In genomic region chr3:81975607-81976006, GRCm38 (mm10) we compare ENCODE assay signal across 36 mouse cellular contexts. TPM values are rescaled to one million over a fixed set of nuclear protein-coding genes. Genes with fewer than 3 reads are reported as not detected.
DNase-seq lines count a peak whose midpoint lies in the region; ATAC-seq lines count a peak whose summit lies in the region.
"Had no signal": no experiment of that assay in that cellular context is flagged by ENCODE, and none has a peak within 500 bp of the region (broad histone marks: within the 10 kb centered on the region; RNA-seq: fewer than 3 reads in every experiment).

No protein-coding gene starts in this region.

- H3K9ac ChIP-seq in lung, embryonic 15.5 days, result no peak overlapping the region
- H3K9ac ChIP-seq in hindbrain, embryonic 13.5 days, result no peak overlapping the region
- H3K9ac ChIP-seq: forebrain, embryonic 13.5 days; intestine, embryonic 15.5 days; limb, embryonic 13.5 days; liver, embryonic 14.5 days; neural tube, embryonic 12.5 days had no signal

- DNase-seq in lung, postnatal 14 days, result no peak
- peak; percentile 6 for DNase-seq in ZHBTc4 (ENCODE audit: low read depth, low spot score)
- DNase-seq in layer of hippocampus, adult 18-20 months (ENCODE audit: low spot score in 2 of 2), result peak; percentile 30 to 76
- DNase-seq in layer of hippocampus, postnatal 36 days, result peak; percentile 45 to 53
- DNase-seq in kidney, adult 11 months, result no peak
- no peak for DNase-seq in ovary, adult 18-20 months (ENCODE audit: low spot score)
- DNase-seq: adrenal gland, adult 8-10 months; B cell, adult 2 months; cerebellum, adult 8-10 months; cerebellum, postnatal 36 days; gastrocnemius, postnatal 10 days; kidney, adult 8-10 months; kidney, postnatal 4 days had no signal

- 36% methylated on average over 4 of the region's 4 CpGs for WGBS in lung, embryonic 15.5 days
- WGBS in hindbrain, embryonic 13.5 days, result 87% methylated on average over 4 of the region's 4 CpGs

- no peaks in the 10 kb centered on the region for H3K27me3 ChIP-seq in lung, embryonic 15.5 days
- H3K27me3 ChIP-seq in hindbrain, embryonic 13.5 days, result no peaks in the 10 kb centered on the region
- H3K27me3 ChIP-seq: forebrain, embryonic 13.5 days; intestine, embryonic 15.5 days; limb, embryonic 13.5 days; neural tube, embryonic 12.5 days had no signal

- H3K27ac ChIP-seq in lung, embryonic 15.5 days, result no peak overlapping the region
- H3K27ac ChIP-seq in hindbrain, embryonic 13.5 days, result no peak overlapping the region
- H3K27ac ChIP-seq: forebrain, embryonic 13.5 days; hindbrain, postnatal 0 days; intestine, embryonic 15.5 days; kidney, postnatal 0 days; limb, embryonic 13.5 days; liver, embryonic 14.5 days; midbrain, embryonic 10.5 days; neural tube, embryonic 12.5 days had no signal

- H3K36me3 ChIP-seq in lung, embryonic 15.5 days, result no peaks in the 10 kb centered on the region
- no peaks in the 10 kb centered on the region for H3K36me3 ChIP-seq in hindbrain, embryonic 13.5 days
- H3K36me3 ChIP-seq: intestine, embryonic 15.5 days; limb, embryonic 13.5 days; midbrain, embryonic 10.5 days; neural tube, embryonic 12.5 days had no signal

- no peaks in the 10 kb centered on the region for H3K9me3 ChIP-seq in lung, embryonic 15.5 days
- H3K9me3 ChIP-seq in hindbrain, embryonic 13.5 days, result no peaks in the 10 kb centered on the region
- H3K9me3 ChIP-seq: forebrain, embryonic 13.5 days; intestine, embryonic 15.5 days; limb, embryonic 13.5 days; midbrain, embryonic 10.5 days; neural tube, embryonic 12.5 days had no signal

- H3K4me2 ChIP-seq in lung, embryonic 15.5 days, result no peak overlapping the region
- H3K4me2 ChIP-seq in hindbrain, embryonic 13.5 days, result no peak overlapping the region
- H3K4me2 ChIP-seq: forebrain, embryonic 13.5 days; intestine, embryonic 15.5 days; limb, embryonic 13.5 days; neural tube, embryonic 12.5 days had no signal

- H3K4me1 ChIP-seq in lung, embryonic 15.5 days, result no peaks in the 10 kb centered on the region
- H3K4me1 ChIP-seq in hindbrain, embryonic 13.5 days (replicated peaks), result no peaks in the 10 kb centered on the region
- H3K4me1 ChIP-seq: forebrain, embryonic 13.5 days; midbrain, embryonic 10.5 days; neural tube, embryonic 12.5 days had no signal

- H3K4me3 ChIP-seq in lung, embryonic 15.5 days, result no peak overlapping the region
- no peak overlapping the region for H3K4me3 ChIP-seq in hindbrain, embryonic 13.5 days
- H3K4me3 ChIP-seq: forebrain, embryonic 13.5 days; intestine, embryonic 15.5 days; limb, embryonic 13.5 days; midbrain, embryonic 10.5 days; myocyte; neural tube, embryonic 12.5 days had no signal

- ATAC-seq in lung, embryonic 15.5 days (ENCODE audit: borderline replicate concordance, extremely low read depth, low FRiP score, low TSS enrichment), result peak; percentile 52
- no peak for ATAC-seq in hindbrain, embryonic 13.5 days (ENCODE audit: low FRiP score)
- ATAC-seq: forebrain, embryonic 13.5 days; hindbrain, postnatal 0 days; intestine, embryonic 15.5 days; midbrain, embryonic 16.5 days had no signal

RNA-seq across cellular contexts. Expression of gene Tdo2, which starts 0.4 kb away (rescaled TPM):
- 2.3 and 3.0 TPM in 2 replicates for polyA plus RNA-seq in lung, embryonic 15.5 days (2015; fragmentation: Nextera tagmentation; extraction: Ambion mirVana)
- 10 to 100 TPM; 10.9 to 12.6 TPM for total RNA-seq in layer of hippocampus, adult 18-20 months (2021)
- total RNA-seq in layer of hippocampus, postnatal 36 days (2021), result 10 to 100 TPM; 17.0 to 17.5 TPM
- 0.05 TPM in 1 of 2 replicates, not detected in the other for polyA plus RNA-seq in hindbrain, embryonic 13.5 days (2015; fragmentation: Nextera tagmentation; extraction: Ambion mirVana)
- total RNA-seq: ES-E14; gastrocnemius, postnatal 10 days; granulocyte monocyte progenitor cell, adult 5-6 weeks; heart, postnatal 25 days; hindbrain, postnatal 0 days; megakaryocyte progenitor cell, adult 5-6 weeks had no signal
- polyA plus RNA-seq: midbrain, embryonic 10.5 days; midbrain, embryonic 16.5 days; myocyte; small intestine, adult 2 months had no signal

RNA-seq across cellular contexts. Expression of gene Asic5, which starts 6.5 kb away (rescaled TPM):
- polyA plus RNA-seq in lung, embryonic 15.5 days (2015; fragmentation: Nextera tagmentation; extraction: Ambion mirVana), result not detected in 2 replicates
- not detected for total RNA-seq in layer of hippocampus, adult 18-20 months (2021)
- not detected for total RNA-seq in layer of hippocampus, postnatal 36 days (2021)
- polyA plus RNA-seq in hindbrain, embryonic 13.5 days (2015; fragmentation: Nextera tagmentation; extraction: Ambion mirVana), result not detected in 2 replicates
- total RNA-seq: adrenal gland, adult 8-10 months; ES-E14; gastrocnemius, postnatal 10 days; granulocyte monocyte progenitor cell, adult 5-6 weeks; heart, postnatal 25 days; left cerebral cortex, adult 18-20 months; left cerebral cortex, postnatal 36 days; megakaryocyte progenitor cell, adult 5-6 weeks had no signal
- polyA plus RNA-seq: embryonic facial prominence, embryonic 11.5 days; forebrain, embryonic 13.5 days; heart, embryonic 14.5 days; hindbrain, embryonic 11.5 days; hindbrain, postnatal 0 days; limb, embryonic 13.5 days; liver, embryonic 14.5 days; midbrain, embryonic 10.5 days; midbrain, embryonic 16.5 days; myocyte; neural tube, embryonic 12.5 days; stomach, embryonic 14.5 days had no signal

RNA-seq across cellular contexts. Expression of gene Ctso, which starts 43.2 kb away (rescaled TPM):
- 19.4 and 22.9 TPM in 2 replicates for polyA plus RNA-seq in lung, embryonic 15.5 days (2015; fragmentation: Nextera tagmentation; extraction: Ambion mirVana)
- total RNA-seq in layer of hippocampus, adult 18-20 months (2021), result 10 to 100 TPM; 18.0 to 20.6 TPM
- 10 to 100 TPM; 15.4 to 18.0 TPM for total RNA-seq in layer of hippocampus, postnatal 36 days (2021)
- 9.8 and 10.6 TPM in 2 replicates for polyA plus RNA-seq in hindbrain, embryonic 13.5 days (2015; fragmentation: Nextera tagmentation; extraction: Ambion mirVana)

Comparison
In these comparisons a context has a peak if more than half of its experiments do, and no peak if none do; other contexts are left out.
1. DNase-seq: peak in ZHBTc4 (single experiment), layer of hippocampus, adult 18-20 months (2 of 2) and layer of hippocampus, postnatal 36 days (2 of 2); none in lung, postnatal 14 days (single experiment), kidney, adult 11 months (single experiment) and ovary, adult 18-20 months (single experiment).